Mouse (Mus musculus) spleen, adult 2 months (tissue): Measurements from ENCODE around the gene Zdhhc17. TPM values are rescaled to one million over a fixed set of nuclear protein-coding genes. Genes with fewer than 3 reads are reported as not detected.
A peak's percentile ranks its signal among the peaks of the same experiment; 100 is the strongest.

Source experiments
- DNase-seq, 2 experiments: peaks; one replicate each; pipeline versions ENCODE4 v3.0.0 to v3.0.0-alpha.2; 2012 to 2021; ENCODE audit warnings: low spot score in 2 of 2, low read depth in 1 of 2
- H3K27ac ChIP-seq: fragments of 200-500 bp; 2 replicates; pipeline ENCODE4 v1.5.1; 2012; ENCODE audit warnings: low read length, inconsistent platforms; ENCODE audit not compliant: insufficient read depth
- H3K27me3 ChIP-seq: fragments of 200-500 bp; 2 replicates; pipeline ENCODE4 v1.6.1; 2012; ENCODE audit warnings: mild to moderate bottlenecking, moderate library complexity, low read length, inconsistent platforms; ENCODE audit not compliant: control insufficient read depth, insufficient read depth
- H3K36me3 ChIP-seq: fragments of 200-500 bp; 2 replicates; pipeline ENCODE4 v1.6.1; 2012; ENCODE audit warnings: mild to moderate bottlenecking, low read length, inconsistent platforms; ENCODE audit not compliant: control insufficient read depth, insufficient read depth
- H3K4me1 ChIP-seq: fragments of 200-500 bp; 2 replicates; pipeline ENCODE4 v1.6.1; 2011; ENCODE audit warnings: inconsistent platforms; ENCODE audit not compliant: control insufficient read depth, insufficient read depth, insufficient read length
- H3K4me3 ChIP-seq: fragments of 200-500 bp; 2 replicates; pipeline ENCODE4 v1.5.1; 2011; ENCODE audit warnings: mild to moderate bottlenecking, inconsistent platforms; ENCODE audit not compliant: insufficient read depth, insufficient read length; ENCODE audit errors: extremely low read depth
- CTCF ChIP-seq: fragments of 200-500 bp; IDR thresholded peaks from 2 replicates; pipeline ENCODE4 v1.5.1; 2011; ENCODE audit warnings: mild to moderate bottlenecking, inconsistent platforms; ENCODE audit not compliant: insufficient read depth, insufficient read length, insufficient replicate concordance; ENCODE audit errors: extremely low read depth
- POLR2A ChIP-seq: fragments of 200-500 bp; IDR thresholded peaks from 2 replicates; pipeline ENCODE4 v1.6.1; 2011; ENCODE audit warnings: low read depth, low read length, inconsistent platforms
- WGBS: fragments of 180-500 bp; shearing (Covaris S2); methylation state at CpG from one replicate; pipeline ENCODE4 v1.1.7; 2018; 5-methylcytosine and 5-hydroxymethylcytosine counted together
- polyA plus RNA-seq: library from polyadenylated mRNA; depleted of rRNA; stranded (reverse); fragments of >200 nt; gene quantifications from 2 replicates; pipeline ENCODE4 v1.2.3, GENCODE M21; 2012

Zdhhc17 gene
- polyA plus RNA-seq, 1 experiment = 16.9 TPM

DNA sequence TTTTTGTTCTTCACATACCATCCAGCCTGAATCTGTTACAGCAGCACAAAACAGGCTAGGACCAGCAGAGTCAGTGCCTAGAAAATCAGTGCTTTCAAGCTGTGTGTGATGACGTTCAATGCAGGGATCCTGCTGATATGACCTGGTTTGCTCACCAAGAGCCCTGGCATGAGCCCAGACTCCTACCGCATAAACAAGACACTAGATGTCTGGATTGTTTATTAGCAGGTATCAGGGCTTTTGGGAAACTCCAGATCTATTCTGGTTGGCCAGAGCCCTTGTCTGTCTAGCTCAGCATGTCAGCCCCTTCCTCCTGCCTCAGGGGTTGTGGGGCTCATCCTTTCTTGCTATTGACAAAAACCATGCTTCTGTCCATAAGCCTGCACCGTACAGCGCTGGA, 80.2 kb downstream of the Zdhhc17 start:
- Histone ChIP-seq H3K36me3 (no peaks in the 10 kb centered on the region), H3K27me3 (no peaks in the 10 kb centered on the region), H3K27ac (no peak overlapping the region), H3K4me1 (peaks cover 2% of the 10 kb centered on the region; the same call in 1 of the 2 replicates), H3K4me3 (no peak overlapping the region)
- 92% methylated on average over 4 of the region's 4 CpGs for WGBS
- DNase-seq = no peak
- TF ChIP-seq CTCF = no peak
- TF ChIP-seq POLR2A = no peak

DNA sequence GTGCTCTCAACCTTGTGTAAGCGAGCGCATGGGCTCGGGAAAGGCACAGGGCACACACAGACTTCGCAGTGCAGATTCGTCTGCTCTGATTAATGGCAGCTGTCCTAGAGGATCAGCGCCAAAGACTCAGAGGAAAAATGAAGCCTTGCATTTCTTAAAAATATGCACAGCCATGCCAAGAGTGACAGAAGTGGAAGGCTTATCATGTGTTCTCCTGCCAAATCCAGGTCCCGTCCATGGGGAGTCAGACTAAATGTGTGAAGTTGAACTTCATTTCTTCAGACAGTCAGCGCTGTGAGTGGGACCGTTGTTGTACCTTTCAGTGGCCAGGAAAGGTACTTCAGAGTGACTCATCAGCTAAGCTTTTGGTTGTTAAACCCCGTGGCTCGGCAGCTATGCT, 82.4 kb downstream of the Zdhhc17 start:
- Histone ChIP-seq H3K27ac (no peak overlapping the region), H3K4me1 (peaks cover 2% of the 10 kb centered on the region; the same call in 1 of the 2 replicates), H3K27me3 (no peaks in the 10 kb centered on the region), H3K4me3 (no peak overlapping the region), H3K36me3 (no peaks in the 10 kb centered on the region)
- WGBS = 86% methylated on average over 11 of the region's 11 CpGs
- no peak for DNase-seq
- TF ChIP-seq POLR2A (no peak), CTCF (no peak)

DNA sequence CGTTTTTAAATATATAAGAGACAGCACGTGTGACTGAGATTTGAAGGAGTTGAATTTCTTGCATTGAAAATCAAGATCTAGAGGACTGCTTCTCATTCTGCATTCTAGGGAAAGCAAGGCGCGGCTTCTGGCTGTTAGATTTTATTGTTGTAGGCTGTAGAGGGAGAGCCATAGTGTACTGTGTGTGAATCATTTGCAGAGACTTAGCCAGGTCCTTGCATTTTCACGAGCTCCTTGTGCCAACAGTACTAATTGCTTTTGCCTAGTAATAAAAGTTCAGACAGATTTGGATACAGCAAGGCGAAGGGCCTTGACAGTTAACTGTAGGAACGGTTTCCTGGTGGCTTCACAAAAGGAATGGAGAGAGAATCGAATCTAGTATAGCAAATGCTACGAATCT, 87.3 kb downstream of the Zdhhc17 start:
- H3K4me3 ChIP-seq = no peak overlapping the region
- H3K27ac ChIP-seq = no peak overlapping the region
- H3K27me3 ChIP-seq = no peaks in the 10 kb centered on the region
- H3K36me3 ChIP-seq = no peaks in the 10 kb centered on the region
- 87% methylated on average over 9 of the region's 9 CpGs for WGBS
- peaks cover 4% of the 10 kb centered on the region; the same call in 1 of the 2 replicates for H3K4me1 ChIP-seq
- DNase-seq = no peak
- TF ChIP-seq CTCF (no peak), POLR2A (no peak)

DNA sequence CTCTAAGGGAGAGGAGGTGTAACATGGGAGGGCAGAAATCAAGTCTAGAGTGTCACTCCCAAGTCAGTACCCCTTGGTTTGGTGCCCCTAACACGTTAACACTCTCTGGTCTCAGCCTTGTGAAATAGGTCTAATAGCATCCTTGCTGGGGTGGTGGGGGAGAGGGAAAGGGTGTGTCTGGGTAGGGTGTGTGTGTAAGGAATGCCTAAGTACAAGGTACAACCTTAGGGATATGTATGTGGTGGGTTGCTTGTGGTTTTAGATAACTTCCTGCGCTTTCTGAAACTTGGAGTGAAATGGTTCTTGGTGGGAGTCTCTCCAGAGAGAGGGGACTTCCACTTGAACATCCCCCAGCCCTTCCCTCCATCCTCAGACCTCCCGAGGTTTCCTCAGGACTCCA, 88.0 kb downstream of the Zdhhc17 start:
- 86% methylated on average over 3 of the region's 3 CpGs for WGBS
- H3K4me3 ChIP-seq = no peak overlapping the region
- peaks cover 4% of the 10 kb centered on the region; the same call in 1 of the 2 replicates for H3K4me1 ChIP-seq
- no peaks in the 10 kb centered on the region for H3K27me3 ChIP-seq
- no peak for DNase-seq
- no peak overlapping the region for H3K27ac ChIP-seq
- no peak for TF ChIP-seq CTCF
- no peak for TF ChIP-seq POLR2A
- no peaks in the 10 kb centered on the region for H3K36me3 ChIP-seq

DNA sequence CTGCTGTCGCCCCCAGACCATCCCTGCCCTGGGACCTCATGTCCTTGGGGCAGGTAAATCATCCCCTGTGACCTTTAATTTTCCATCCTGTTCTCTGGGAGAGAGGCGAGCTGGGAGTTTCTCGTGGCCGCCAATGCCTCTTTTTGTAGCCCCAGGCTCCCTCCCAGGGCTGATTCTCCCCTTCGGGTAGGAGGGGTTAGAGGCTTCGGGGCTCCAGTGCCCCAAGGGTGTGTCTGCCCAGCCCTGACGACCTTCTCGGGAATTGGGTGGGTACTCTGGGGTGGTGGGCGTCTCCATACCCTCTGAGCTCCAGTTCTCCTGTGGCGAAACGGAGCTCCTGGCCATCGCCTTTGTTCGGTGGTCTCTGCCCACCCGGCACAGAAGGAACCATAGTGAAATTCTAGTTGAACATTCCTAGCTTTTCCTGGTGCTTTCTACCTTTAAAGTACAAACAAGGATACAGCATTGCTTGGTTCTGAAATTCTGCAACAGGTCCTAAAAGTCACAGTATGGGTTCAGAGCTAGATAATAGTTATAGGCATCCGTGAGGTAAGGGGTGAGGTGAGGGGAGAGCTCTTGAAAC, 89.5 kb downstream of the Zdhhc17 start:
- Histone ChIP-seq H3K36me3 (no peaks in the 10 kb centered on the region), H3K27ac (0 out of 2 replicates have a peak overlapping the region, but pooled peaks have one; percentile 30), H3K27me3 (no peaks in the 10 kb centered on the region), H3K4me1 (peaks cover 4% of the 10 kb centered on the region; the same call in 1 of the 2 replicates), H3K4me3 (peak overlapping the region; percentile 71)
- TF ChIP-seq POLR2A = no peak
- no peak for TF ChIP-seq CTCF
- 6% methylated on average over 15 of the region's 15 CpGs for WGBS
- no peak for DNase-seq

DNA sequence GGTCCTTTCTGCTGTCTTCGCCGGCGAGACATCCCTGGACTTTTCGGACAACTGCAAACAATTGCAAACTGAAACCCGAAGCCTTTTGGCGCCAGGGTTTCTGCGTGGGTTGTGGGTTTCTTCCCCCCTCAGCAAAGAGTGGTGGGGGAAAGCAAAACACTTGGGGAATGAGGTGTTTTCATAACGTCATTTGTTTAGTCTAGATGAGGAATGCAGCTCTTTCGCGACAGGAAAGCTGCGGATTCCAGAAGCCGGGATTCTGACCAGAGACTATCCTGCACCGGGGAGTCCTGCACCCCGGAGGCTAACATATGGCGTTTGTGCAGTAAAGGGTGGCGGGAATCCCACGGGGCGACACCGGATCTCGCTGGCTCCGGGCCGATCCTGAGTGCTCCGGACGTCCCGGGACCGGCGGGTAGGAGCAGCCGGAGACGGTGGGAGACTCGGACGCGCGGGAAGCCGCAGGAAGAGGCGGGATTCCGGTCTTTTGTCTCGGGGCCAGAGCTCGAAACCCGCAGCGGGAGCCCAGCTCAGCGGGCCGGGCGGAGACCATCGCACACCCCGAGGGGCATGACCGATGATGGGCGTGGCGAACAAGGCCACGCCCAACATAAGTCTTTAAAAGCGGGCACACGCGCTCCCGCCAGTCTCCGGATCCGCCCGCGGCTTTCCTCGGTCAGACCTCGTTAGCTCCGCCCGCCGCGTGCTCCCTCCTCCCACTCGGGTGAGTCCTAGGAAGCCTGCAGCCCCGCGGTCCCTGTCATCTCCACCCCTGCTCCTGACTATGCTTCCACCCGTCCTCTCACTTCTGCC, 90.2 kb downstream of the Zdhhc17 start, which contains the start of gene Csrp2:
Gene Csrp2 (plus strand): TSS at position 259 of the 813 bp plus-strand sequence.
- Histone ChIP-seq H3K4me3 (peak within 1 kb of the TSS; percentile 71), H3K36me3 (no peaks in the 10 kb centered on the region), H3K27ac (peak within 1 kb of the TSS; percentile 44), H3K4me1 (peaks cover 4% of the 10 kb centered on the region; the same call in 1 of the 2 replicates), H3K27me3 (no peaks in the 10 kb centered on the region)
- no peak for TF ChIP-seq CTCF
- under 1% methylated on average over 67 of the region's 67 CpGs for WGBS
- peak; percentile 55 to 79 for DNase-seq
